Mouse (Mus musculus) midbrain, embryonic 10.5 days (tissue): Measurements from ENCODE around the gene Rnf31. TPM values are rescaled to one million over a fixed set of nuclear protein-coding genes. Genes with fewer than 3 reads are reported as not detected.

ENCODE experiments used
- DNase-seq: peaks from one replicate; pipeline ENCODE4 v3.0.0-alpha.2; 2017; ENCODE audit warnings: low spot score
- H3K27ac ChIP-seq: fragments of 300-500 bp; sonication (generic); replicated peaks from 2 replicates; pipeline ENCODE4 v1.5.1; 2016; ENCODE audit warnings: mild to moderate bottlenecking
- H3K27me3 ChIP-seq: fragments of 300-500 bp; sonication (generic); 2 replicates; pipeline ENCODE4 v1.6.1; 2016; ENCODE audit warnings: low read depth, mild to moderate bottlenecking; ENCODE audit not compliant: poor library complexity, severe bottlenecking
- H3K36me3 ChIP-seq: fragments of 300-500 bp; sonication (generic); 2 replicates; pipeline ENCODE4 v1.6.1; 2016; ENCODE audit warnings: mild to moderate bottlenecking, moderate library complexity
- H3K4me1 ChIP-seq: fragments of 300-500 bp; sonication (generic); 2 replicates; pipeline ENCODE4 v1.6.1; 2016
- H3K4me3 ChIP-seq: fragments of 300-500 bp; sonication (generic); 2 replicates; pipeline ENCODE4 v1.5.1; 2016; ENCODE audit warnings: mild to moderate bottlenecking, moderate library complexity
- H3K9me3 ChIP-seq: fragments of 300-500 bp; sonication (generic); replicated peaks from 2 replicates; pipeline ENCODE4 v1.6.1; 2016; ENCODE audit warnings: mild to moderate bottlenecking
- WGBS: fragments of 180-500 bp; shearing (Covaris S2); methylation state at CpG from one replicate; pipeline ENCODE4 v1.1.7; 2016; 5-methylcytosine and 5-hydroxymethylcytosine counted together
- polyA plus RNA-seq: library from polyadenylated mRNA; unstranded; fragments of >200 nt; fragmentation: Nextera tagmentation; extraction: Ambion mirVana; gene quantifications from 2 replicates; pipeline ENCODE4 v1.2.1, GENCODE M21; 2016

Gene Rnf31
- polyA plus RNA-seq: 15.4 and 21.0 TPM in 2 replicates

GRCm38 (mm10) chr14:55591331-55591891, at the start of gene Rnf31:
Gene Rnf31 (plus strand): TSS chr14:55591708.
- peaks cover 56% of the 10 kb centered on the region for H3K36me3 ChIP-seq
- WGBS: under 1% methylated on average over 33 of the region's 33 CpGs
- H3K27me3 ChIP-seq: no peaks in the 10 kb centered on the region
- DNase-seq: peak; percentile 91
- H3K4me1 ChIP-seq: peaks cover 40% of the 10 kb centered on the region
- no peaks in the 10 kb centered on the region for H3K9me3 ChIP-seq
- H3K27ac ChIP-seq: peak within 1 kb of the TSS; percentile 93
- H3K4me3 ChIP-seq: peak within 1 kb of the TSS; percentile 95

- H3K36me3 ChIP-seq: peaks cover 25% of the 10 kb centered on the region
- no peak for DNase-seq
- H3K4me3 ChIP-seq: no peak overlapping the region
- peaks cover 9% of the 10 kb centered on the region; the same call in 1 of the 2 replicates for H3K27me3 ChIP-seq
- no peak overlapping the region for H3K27ac ChIP-seq
- WGBS: 97% methylated on average over 12 of the region's 12 CpGs
- H3K4me1 ChIP-seq: peaks cover 22% of the 10 kb centered on the region
- H3K9me3 ChIP-seq: no peaks in the 10 kb centered on the region
Measured at GRCm38 (mm10) chr14:55542268-55542667, 49.2 kb upstream of the Rnf31 start.

GRCm38 (mm10) chr14:55544334-55544733, 47.2 kb upstream of the Rnf31 start:
- 93% methylated on average over 9 of the region's 9 CpGs for WGBS
- peaks cover 22% of the 10 kb centered on the region for H3K4me1 ChIP-seq
- H3K27me3 ChIP-seq: 0 out of 2 replicates have a peak, but pooled peaks cover 4% of the 10 kb centered on the region
- no peaks in the 10 kb centered on the region for H3K9me3 ChIP-seq
- H3K4me3 ChIP-seq: no peak overlapping the region
- no peak for DNase-seq
- no peak overlapping the region for H3K27ac ChIP-seq
- H3K36me3 ChIP-seq: peaks cover 44% of the 10 kb centered on the region

GRCm38 (mm10) chr14:55550191-55550590, 41.3 kb upstream of the Rnf31 start:
- Histone ChIP-seq H3K27me3 (no peaks in the 10 kb centered on the region), H3K27ac (no peak overlapping the region), H3K36me3 (peaks cover 26% of the 10 kb centered on the region), H3K9me3 (no peaks in the 10 kb centered on the region), H3K4me3 (no peak overlapping the region), H3K4me1 (0 out of 2 replicates have a peak, but pooled peaks cover 2% of the 10 kb centered on the region)
- 93% methylated on average over 6 of the region's 6 CpGs for WGBS
- DNase-seq: no peak

- whole genome bisulfite sequencing: 75% methylated on average over 5 of the region's 5 CpGs
Measured at GRCm38 (mm10) chr14:55551347-55551746, 40.2 kb upstream of the Rnf31 start.

GRCm38 (mm10) chr14:55551794-55552193, 39.7 kb upstream of the Rnf31 start:
- H3K36me3 ChIP-seq: peaks cover 19% of the 10 kb centered on the region
- no peaks in the 10 kb centered on the region for H3K27me3 ChIP-seq
- 90% methylated on average over 8 of the region's 8 CpGs for WGBS
- H3K27ac ChIP-seq: no peak overlapping the region
- H3K9me3 ChIP-seq: no peaks in the 10 kb centered on the region
- DNase-seq: no peak
- H3K4me3 ChIP-seq: no peak overlapping the region
- peaks cover 2% of the 10 kb centered on the region; the same call in 1 of the 2 replicates for H3K4me1 ChIP-seq

More at GRCm38 (mm10) chr14:55551347-55551746, 40.2 kb upstream of the Rnf31 start:
- Histone ChIP-seq H3K4me1 (0 out of 2 replicates have a peak, but pooled peaks cover 2% of the 10 kb centered on the region), H3K27me3 (no peaks in the 10 kb centered on the region), H3K36me3 (peaks cover 21% of the 10 kb centered on the region), H3K4me3 (no peak overlapping the region), H3K27ac (no peak overlapping the region), H3K9me3 (no peaks in the 10 kb centered on the region)
- no peak for DNase-seq

- no peaks in the 10 kb centered on the region for H3K9me3 ChIP-seq
- H3K36me3 ChIP-seq: no peaks in the 10 kb centered on the region
- H3K4me3 ChIP-seq: no peak overlapping the region
- DNase-seq: no peak
- H3K27me3 ChIP-seq: no peaks in the 10 kb centered on the region
- peaks cover 9% of the 10 kb centered on the region for H3K4me1 ChIP-seq
- H3K27ac ChIP-seq: no peak overlapping the region
Measured at GRCm38 (mm10) chr14:55554635-55555034, 36.9 kb upstream of the Rnf31 start.

GRCm38 (mm10) chr14:55555788-55556187, 35.7 kb upstream of the Rnf31 start:
- H3K9me3 ChIP-seq: no peaks in the 10 kb centered on the region
- H3K4me3 ChIP-seq: no peak overlapping the region
- H3K27me3 ChIP-seq: no peaks in the 10 kb centered on the region
- DNase-seq: no peak
- H3K36me3 ChIP-seq: no peaks in the 10 kb centered on the region
- H3K4me1 ChIP-seq: peaks cover 9% of the 10 kb centered on the region
- no peak overlapping the region for H3K27ac ChIP-seq
- WGBS: 79% methylated on average over 3 of the region's 3 CpGs

GRCm38 (mm10) chr14:55557003-55557402, 34.5 kb upstream of the Rnf31 start:
- Histone ChIP-seq H3K9me3 (no peaks in the 10 kb centered on the region), H3K36me3 (no peaks in the 10 kb centered on the region), H3K4me3 (no peak overlapping the region), H3K27me3 (no peaks in the 10 kb centered on the region), H3K27ac (no peak overlapping the region), H3K4me1 (peaks cover 19% of the 10 kb centered on the region)
- 33% methylated on average over 5 of the region's 5 CpGs for WGBS
- peak; percentile 62 for DNase-seq

- WGBS: 92% methylated on average over 3 of the region's 3 CpGs
- Histone ChIP-seq H3K27me3 (no peaks in the 10 kb centered on the region), H3K27ac (no peak overlapping the region), H3K4me3 (no peak overlapping the region), H3K36me3 (no peaks in the 10 kb centered on the region), H3K4me1 (peaks cover 20% of the 10 kb centered on the region), H3K9me3 (no peaks in the 10 kb centered on the region)
- DNase-seq: no peak
Measured at GRCm38 (mm10) chr14:55557587-55557986, 33.9 kb upstream of the Rnf31 start.

- WGBS: 60% methylated on average over 6 of the region's 6 CpGs
- H3K4me3 ChIP-seq: peak overlapping the region; percentile 73
- H3K9me3 ChIP-seq: no peaks in the 10 kb centered on the region
- H3K4me1 ChIP-seq: peaks cover 20% of the 10 kb centered on the region
- no peaks in the 10 kb centered on the region for H3K27me3 ChIP-seq
- peak overlapping the region; percentile 94; the same call in 1 of the 2 replicates for H3K27ac ChIP-seq
- peaks cover 8% of the 10 kb centered on the region for H3K36me3 ChIP-seq
- DNase-seq: no peak
Measured at GRCm38 (mm10) chr14:55558740-55559448, 32.6 kb upstream of the Rnf31 start.

GRCm38 (mm10) chr14:55559799-55560201, 31.7 kb upstream of the Rnf31 start, which contains the start of gene Dcaf11:
Gene Dcaf11 (plus strand): TSS chr14:55560006.
- peak; percentile 93 for DNase-seq
- peak within 1 kb of the TSS; percentile 94 for H3K27ac ChIP-seq
- WGBS: under 1% methylated on average over 27 of the region's 27 CpGs

More at GRCm38 (mm10) chr14:55559799-55560201, 31.7 kb upstream of the Rnf31 start, which contains the start of gene Dcaf11:
- H3K9me3 ChIP-seq: no peaks in the 10 kb centered on the region
- peak within 1 kb of the TSS; percentile 73 for H3K4me3 ChIP-seq
- H3K27me3 ChIP-seq: no peaks in the 10 kb centered on the region
- peaks cover 17% of the 10 kb centered on the region for H3K36me3 ChIP-seq
- H3K4me1 ChIP-seq: peaks cover 20% of the 10 kb centered on the region
